Mouse (Mus musculus): ENCODE data around the gene Rheb. TPM values are rescaled to one million over a fixed set of nuclear protein-coding genes. Genes with fewer than 3 reads are reported as not detected.

The Rheb gene
- polyA plus RNA-seq, 1 experiment from 2014 or later = 70.0 TPM

DNA sequence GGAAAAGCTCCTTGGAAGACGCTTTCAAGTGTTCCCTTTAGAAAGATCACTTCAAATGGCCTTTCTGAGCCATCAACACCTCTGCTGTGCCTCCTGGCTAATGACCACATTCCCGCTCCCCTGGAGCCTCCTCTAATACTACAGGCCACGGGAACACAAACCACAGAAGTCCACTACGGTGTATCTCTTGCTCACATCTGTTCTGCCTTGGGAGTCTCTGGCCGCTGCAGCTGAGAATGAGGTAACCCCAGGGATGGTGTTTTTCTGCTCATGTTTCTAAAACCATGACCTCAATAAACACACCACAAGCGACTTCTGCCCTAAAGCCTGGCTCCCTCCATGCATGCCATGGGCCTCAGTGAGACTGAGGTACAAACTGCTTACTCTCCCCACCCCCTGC lies 30.8 kb upstream of the Rheb start:
- Histone ChIP-seq H3K9me3 (replicated peaks; ENCODE audit: control insufficient read depth, low read length) (no peaks in the 10 kb centered on the region), H3K9ac (ENCODE audit: low read depth, low read length) (no peak overlapping the region), H3K4me3 (ENCODE audit: low read depth, low read length) (no peak overlapping the region), H3K4me2 (ENCODE audit: low read depth, low read length) (no peak overlapping the region), H3K4me1 (ENCODE audit: control insufficient read depth, low read depth, low read length) (peaks cover 18% of the 10 kb centered on the region), H3K27me3 (ENCODE audit: control insufficient read depth, insufficient read depth, low read depth, low read length) (no peaks in the 10 kb centered on the region), H3K36me3 (ENCODE audit: control insufficient read depth, insufficient read depth) (no peaks in the 10 kb centered on the region), H3K27ac (ENCODE audit: low read length) (no peak overlapping the region)
- WGBS (ENCODE audit: insufficient replicate concordance) = 35% methylated on average over 6 of the region's 6 CpGs
- no peak for ATAC-seq (ENCODE audit: low read depth)

DNA sequence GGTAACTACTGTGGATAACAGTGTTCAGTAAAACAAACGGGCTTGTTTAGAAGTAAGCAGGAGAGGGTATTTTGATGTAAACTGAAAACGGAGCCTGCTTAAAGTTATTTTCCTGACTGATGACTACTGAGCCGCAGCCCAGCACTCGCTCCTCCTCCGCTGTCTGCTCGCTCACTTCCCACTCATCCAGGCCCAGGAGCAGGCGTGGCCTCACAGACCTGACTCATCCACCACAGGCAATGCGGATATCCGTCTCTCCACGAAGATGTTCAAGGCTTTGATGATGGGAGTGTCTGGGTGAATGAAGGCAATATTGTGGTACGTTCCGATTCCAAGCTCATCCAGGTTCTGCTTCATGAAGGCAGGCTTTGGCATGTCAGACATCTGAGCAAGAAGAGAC lies 28.9 kb upstream of the Rheb start:
- H3K4me1 ChIP-seq (ENCODE audit: control insufficient read depth, low read depth, low read length) = peaks cover 15% of the 10 kb centered on the region
- H3K9me3 ChIP-seq (replicated peaks; ENCODE audit: control insufficient read depth, low read length) = no peaks in the 10 kb centered on the region
- ATAC-seq (ENCODE audit: low read depth) = no peak
- H3K4me3 ChIP-seq (ENCODE audit: low read depth, low read length) = no peak overlapping the region
- no peak overlapping the region for H3K9ac ChIP-seq (ENCODE audit: low read depth, low read length)
- WGBS (ENCODE audit: insufficient replicate concordance) = 75% methylated on average over 12 of the region's 12 CpGs
- H3K27ac ChIP-seq (ENCODE audit: low read length) = no peak overlapping the region
- H3K36me3 ChIP-seq (ENCODE audit: control insufficient read depth, insufficient read depth) = no peaks in the 10 kb centered on the region; the same call in 1 of the 2 replicates
- no peak overlapping the region for H3K4me2 ChIP-seq (ENCODE audit: low read depth, low read length)
- no peaks in the 10 kb centered on the region for H3K27me3 ChIP-seq (ENCODE audit: control insufficient read depth, insufficient read depth, low read depth, low read length)

DNA sequence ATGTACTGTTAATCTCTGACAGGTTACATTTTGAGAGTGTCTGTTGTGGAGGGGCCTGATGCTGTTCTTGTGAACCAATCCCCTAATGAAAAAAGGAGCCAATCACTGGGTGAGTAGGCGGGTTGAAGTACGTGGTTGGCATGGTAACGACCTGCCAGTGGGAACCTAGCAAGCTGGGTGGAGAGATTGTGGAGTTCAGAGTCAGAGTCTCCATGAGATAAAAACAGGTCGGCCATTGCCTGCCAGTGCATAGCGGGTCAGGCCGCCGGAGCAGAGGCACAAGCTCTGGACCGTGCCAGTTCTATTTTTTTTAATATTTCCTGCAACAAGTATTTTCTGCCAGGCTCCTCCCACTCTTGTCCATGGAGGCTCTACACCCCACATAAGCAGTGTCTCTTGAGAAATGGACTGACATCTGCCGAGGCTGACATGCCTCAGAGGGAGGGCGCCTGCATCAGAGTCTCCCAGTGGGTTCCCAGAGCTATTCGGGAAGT lies 27.4 kb upstream of the Rheb start:
- ATAC-seq (ENCODE audit: low read depth) = peak; percentile 90
- H3K4me2 ChIP-seq (ENCODE audit: low read depth, low read length) = peak overlapping the region; percentile 56
- peaks cover 19% of the 10 kb centered on the region for H3K4me1 ChIP-seq (ENCODE audit: control insufficient read depth, low read depth, low read length)
- peak overlapping the region; percentile 56; the same call in 1 of the 2 replicates for H3K27ac ChIP-seq (ENCODE audit: low read length)
- no peaks in the 10 kb centered on the region for H3K27me3 ChIP-seq (ENCODE audit: control insufficient read depth, insufficient read depth, low read depth, low read length)
- peak overlapping the region; percentile 33 for H3K4me3 ChIP-seq (ENCODE audit: low read depth, low read length)
- WGBS (ENCODE audit: insufficient replicate concordance) = 31% methylated on average over 11 of the region's 11 CpGs
- peak overlapping the region; percentile 33; the same call in 1 of the 2 replicates for H3K9ac ChIP-seq (ENCODE audit: low read depth, low read length)
- H3K36me3 ChIP-seq (ENCODE audit: control insufficient read depth, insufficient read depth) = no peaks in the 10 kb centered on the region; the same call in 1 of the 2 replicates
- H3K9me3 ChIP-seq (replicated peaks; ENCODE audit: control insufficient read depth, low read length) = no peaks in the 10 kb centered on the region

DNA sequence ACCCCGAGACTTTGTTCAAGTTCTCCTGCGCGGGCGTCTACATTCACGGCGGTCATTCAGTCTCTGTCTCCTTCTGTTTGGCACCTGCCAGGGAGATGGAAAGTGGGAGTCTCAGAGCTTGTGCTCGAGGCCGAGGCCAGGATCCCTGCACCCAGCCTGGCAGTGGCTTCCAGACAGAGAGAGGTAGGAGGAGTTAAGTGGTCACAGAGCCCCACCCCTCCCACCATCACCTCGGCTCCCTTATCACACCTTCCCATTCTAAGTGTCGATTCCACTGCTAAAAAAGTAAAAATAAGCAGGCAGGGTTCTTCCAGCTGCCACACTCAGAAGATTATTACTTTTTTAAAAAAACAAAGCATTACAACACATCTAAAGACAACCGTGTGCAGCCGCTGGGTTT lies 21.4 kb upstream of the Rheb start:
- Histone ChIP-seq H3K27ac (ENCODE audit: low read length) (peak overlapping the region; percentile 66; the same call in 1 of the 2 replicates), H3K9ac (ENCODE audit: low read depth, low read length) (0 out of 2 replicates have a peak overlapping the region, but pooled peaks have one; percentile 24), H3K36me3 (ENCODE audit: control insufficient read depth, insufficient read depth) (no peaks in the 10 kb centered on the region; the same call in 1 of the 2 replicates), H3K9me3 (replicated peaks; ENCODE audit: control insufficient read depth, low read length) (no peaks in the 10 kb centered on the region), H3K4me3 (ENCODE audit: low read depth, low read length) (no peak overlapping the region), H3K4me2 (ENCODE audit: low read depth, low read length) (peak overlapping the region; percentile 2; the same call in 1 of the 2 replicates), H3K27me3 (ENCODE audit: control insufficient read depth, insufficient read depth, low read depth, low read length) (no peaks in the 10 kb centered on the region), H3K4me1 (ENCODE audit: control insufficient read depth, low read depth, low read length) (peaks cover 27% of the 10 kb centered on the region)
- peak; percentile 85 for ATAC-seq (ENCODE audit: low read depth)
- WGBS (ENCODE audit: insufficient replicate concordance) = 63% methylated on average over 12 of the region's 12 CpGs

DNA sequence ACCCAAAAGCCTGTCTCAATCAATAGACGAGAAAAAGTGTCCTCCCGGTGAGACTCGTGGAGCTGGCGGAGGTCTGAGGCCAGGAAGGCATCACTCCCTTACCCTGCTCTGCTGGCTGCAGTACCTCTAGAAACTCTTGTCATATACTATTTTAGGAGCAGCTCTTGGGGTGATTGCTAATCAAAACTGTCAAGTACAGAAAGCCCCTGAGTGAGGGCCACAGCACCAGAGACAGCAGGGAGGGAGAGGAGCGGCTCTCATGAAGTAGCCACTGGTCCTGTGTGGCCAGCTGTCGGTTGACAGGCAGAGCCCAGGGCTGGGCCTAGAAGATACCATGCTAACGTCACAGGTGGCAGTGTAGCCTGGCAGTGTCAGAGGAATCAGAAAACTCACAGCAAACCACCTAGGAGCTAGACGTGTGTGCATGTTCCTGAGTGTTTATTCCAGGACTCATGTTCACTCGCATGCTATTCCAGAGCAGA lies 19.1 kb upstream of the Rheb start:
- no peaks in the 10 kb centered on the region for H3K9me3 ChIP-seq (replicated peaks; ENCODE audit: control insufficient read depth, low read length)
- no peak overlapping the region for H3K9ac ChIP-seq (ENCODE audit: low read depth, low read length)
- peaks cover 27% of the 10 kb centered on the region for H3K4me1 ChIP-seq (ENCODE audit: control insufficient read depth, low read depth, low read length)
- ATAC-seq (ENCODE audit: low read depth) = no peak
- 73% methylated on average over 9 of the region's 9 CpGs for WGBS (ENCODE audit: insufficient replicate concordance)
- H3K36me3 ChIP-seq (ENCODE audit: control insufficient read depth, insufficient read depth) = no peaks in the 10 kb centered on the region; the same call in 1 of the 2 replicates
- H3K27ac ChIP-seq (ENCODE audit: low read length) = no peak overlapping the region
- no peak overlapping the region for H3K4me3 ChIP-seq (ENCODE audit: low read depth, low read length)
- no peaks in the 10 kb centered on the region for H3K27me3 ChIP-seq (ENCODE audit: control insufficient read depth, insufficient read depth, low read depth, low read length)
- no peak overlapping the region for H3K4me2 ChIP-seq (ENCODE audit: low read depth, low read length)

GRCm38 (mm10) chr5:24860635-24861448 lies 18.4 kb upstream of the Rheb start:
- 70% methylated on average over 13 of the region's 13 CpGs for WGBS (ENCODE audit: insufficient replicate concordance)
- H3K36me3 ChIP-seq (ENCODE audit: control insufficient read depth, insufficient read depth) = no peaks in the 10 kb centered on the region
- no peak for ATAC-seq (ENCODE audit: low read depth)
- no peak overlapping the region for H3K4me2 ChIP-seq (ENCODE audit: low read depth, low read length)
- no peak overlapping the region for H3K27ac ChIP-seq (ENCODE audit: low read length)
- no peaks in the 10 kb centered on the region for H3K9me3 ChIP-seq (replicated peaks; ENCODE audit: control insufficient read depth, low read length)
- H3K9ac ChIP-seq (ENCODE audit: low read depth, low read length) = no peak overlapping the region
- no peak overlapping the region for H3K4me3 ChIP-seq (ENCODE audit: low read depth, low read length)
- no peaks in the 10 kb centered on the region for H3K27me3 ChIP-seq (ENCODE audit: control insufficient read depth, insufficient read depth, low read depth, low read length)
- peaks cover 29% of the 10 kb centered on the region for H3K4me1 ChIP-seq (ENCODE audit: control insufficient read depth, low read depth, low read length)

DNA sequence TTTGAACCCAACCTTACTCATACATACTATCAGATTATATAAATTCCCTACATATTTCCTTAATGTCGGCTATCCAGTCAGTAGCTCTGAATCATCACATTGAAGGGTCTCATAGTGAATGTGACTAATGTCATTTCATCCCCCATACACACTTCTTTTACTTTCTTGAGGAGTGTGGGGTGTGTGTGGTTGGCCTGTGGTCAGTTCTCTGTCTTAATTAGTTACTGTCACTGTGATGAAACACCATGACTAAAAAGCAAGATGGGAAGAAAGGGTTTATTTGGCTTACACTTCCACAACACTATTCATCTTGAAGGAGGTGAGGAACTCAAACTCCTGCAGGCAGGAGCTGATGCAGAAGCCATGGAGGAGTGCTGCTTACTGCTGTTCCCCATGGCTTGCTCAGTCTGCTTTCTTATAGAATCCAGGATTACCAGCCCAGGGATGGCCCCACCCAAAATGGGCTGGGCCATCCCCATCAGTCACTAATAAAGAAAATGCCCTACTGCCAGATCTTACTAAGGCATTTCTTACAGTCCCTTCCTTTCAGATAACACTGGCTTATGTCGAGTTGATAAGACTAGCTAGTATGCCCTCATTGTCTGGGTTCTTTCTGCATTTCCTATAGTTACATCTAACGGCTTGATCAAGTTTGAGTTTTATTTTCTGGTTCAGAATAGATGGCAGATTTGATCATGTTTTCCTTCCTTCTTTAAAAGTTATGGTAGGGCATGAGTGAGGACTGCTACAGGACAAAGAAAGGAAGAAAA lies 17.5 kb upstream of the Rheb start:
- Histone ChIP-seq H3K4me3 (ENCODE audit: low read depth, low read length) (no peak overlapping the region), H3K9ac (ENCODE audit: low read depth, low read length) (no peak overlapping the region), H3K4me2 (ENCODE audit: low read depth, low read length) (no peak overlapping the region), H3K27me3 (ENCODE audit: control insufficient read depth, insufficient read depth, low read depth, low read length) (no peaks in the 10 kb centered on the region), H3K27ac (ENCODE audit: low read length) (no peak overlapping the region), H3K36me3 (ENCODE audit: control insufficient read depth, insufficient read depth) (no peaks in the 10 kb centered on the region), H3K9me3 (replicated peaks; ENCODE audit: control insufficient read depth, low read length) (no peaks in the 10 kb centered on the region), H3K4me1 (ENCODE audit: control insufficient read depth, low read depth, low read length) (peaks cover 35% of the 10 kb centered on the region)
- ATAC-seq (ENCODE audit: low read depth) = peak; percentile 30
- WGBS (ENCODE audit: insufficient replicate concordance) = 39% methylated on average over 3 of the region's 3 CpGs

- Histone ChIP-seq H3K9ac (ENCODE audit: low read depth, low read length) (peak overlapping the region; percentile 53), H3K4me2 (ENCODE audit: low read depth, low read length) (peak overlapping the region; percentile 47), H3K9me3 (replicated peaks; ENCODE audit: control insufficient read depth, low read length) (no peaks in the 10 kb centered on the region), H3K36me3 (ENCODE audit: control insufficient read depth, insufficient read depth) (no peaks in the 10 kb centered on the region), H3K27me3 (ENCODE audit: control insufficient read depth, insufficient read depth, low read depth, low read length) (no peaks in the 10 kb centered on the region), H3K4me3 (ENCODE audit: low read depth, low read length) (peak overlapping the region; percentile 16; the same call in 1 of the 2 replicates), H3K4me1 (ENCODE audit: control insufficient read depth, low read depth, low read length) (peaks cover 24% of the 10 kb centered on the region), H3K27ac (ENCODE audit: low read length) (peak overlapping the region; percentile 80)
- ATAC-seq (ENCODE audit: low read depth) = peak; percentile 97
- 39% methylated on average over 3 of the region's 3 CpGs for WGBS (ENCODE audit: insufficient replicate concordance)
These were observed 12.6 kb upstream of the Rheb start for GRCm38 (mm10) chr5:24854827-24855600.

Measured in liver, embryonic 16.5 days (tissue).